Mouse (Mus musculus): ENCODE data around the gene Sebox.
A peak's percentile ranks its signal among the peaks of the same experiment; 100 is the strongest.
"Not testable (repeated sequence)": the region's sequence is repeated elsewhere in the genome, so short reads cannot be mapped to it uniquely, and the experiment has no call there.

Sebox gene

GRCm38 (mm10) chr11:78499004-78499403 lies 4.2 kb upstream of the Sebox start, which contains the start of gene Vtn:
TSS of gene Vtn (plus strand) at chr11:78499091.
- no peak for DNase-seq

- no peak for DNase-seq
Observed at GRCm38 (mm10) chr11:78499543-78499942, 3.7 kb upstream of the Sebox start.

- no peak for DNase-seq
Observed at GRCm38 (mm10) chr11:78500623-78501202, 2.5 kb upstream of the Sebox start.

- DNase-seq, result no peak
Observed at GRCm38 (mm10) chr11:78501529-78501928, 1.7 kb upstream of the Sebox start.

- DNase-seq, result no peak
Observed at GRCm38 (mm10) chr11:78505430-78505829, 2.2 kb downstream of the Sebox start.

- peak in 1 of 2 experiments; percentile 45 for DNase-seq
Observed at GRCm38 (mm10) chr11:78509148-78509547, 5.9 kb downstream of the Sebox start.

GRCm38 (mm10) chr11:78512025-78512957 lies 9.0 kb downstream of the Sebox start, which contains the start of the genes Tmem199 and Poldip2:
TSS of gene Tmem199 (minus strand) at chr11:78512172.
TSS of gene Poldip2 (plus strand) at chr11:78512193.
- peak; percentile 93 to 96 for DNase-seq

GRCm38 (mm10) chr11:78513106-78513790 lies 10.0 kb downstream of the Sebox start:
- DNase-seq, result no peak

- DNase-seq, result peak in 1 of 2 experiments; percentile 52
Observed at GRCm38 (mm10) chr11:78515549-78516325, 12.5 kb downstream of the Sebox start.

- DNase-seq, result no peak
Observed at GRCm38 (mm10) chr11:78518931-78519330, 15.7 kb downstream of the Sebox start.

GRCm38 (mm10) chr11:78521880-78522279 lies 18.6 kb downstream of the Sebox start:
- peak in 1 of 2 experiments; percentile 20 for DNase-seq

- peak; percentile 18 to 57 for DNase-seq
Observed at GRCm38 (mm10) chr11:78522481-78522997, 19.3 kb downstream of the Sebox start.

GRCm38 (mm10) chr11:78523241-78523955 lies 20.2 kb downstream of the Sebox start:
- DNase-seq, result no peak

GRCm38 (mm10) chr11:78524838-78525237 lies 21.6 kb downstream of the Sebox start:
- DNase-seq, result no peak

GRCm38 (mm10) chr11:78528714-78529113 lies 25.5 kb downstream of the Sebox start:
- DNase-seq, result peak in 1 of 2 experiments; percentile 56

GRCm38 (mm10) chr11:78530001-78530400 lies 26.8 kb downstream of the Sebox start:
- no peak for DNase-seq

- peak; percentile 79 to 81 for DNase-seq
Observed at GRCm38 (mm10) chr11:78531046-78531445, 27.8 kb downstream of the Sebox start.

- not testable (repeated sequence) for DNase-seq
Observed at GRCm38 (mm10) chr11:78531515-78531914, 28.3 kb downstream of the Sebox start.

- no peak for DNase-seq
Observed at GRCm38 (mm10) chr11:78534516-78534915, 31.3 kb downstream of the Sebox start.

GRCm38 (mm10) chr11:78535376-78536079 lies 32.3 kb downstream of the Sebox start:
- DNase-seq, result peak; percentile 57 to 83

Data from kidney, postnatal 36 days (tissue).